Mouse (Mus musculus) CH12.LX (cell line): Measurements from ENCODE around the gene Tex29. TPM values are rescaled to one million over a fixed set of nuclear protein-coding genes. Genes with fewer than 3 reads are reported as not detected.

Source experiments
- DNase-seq: peaks from one replicate; pipeline ENCODE4 v3.0.0-alpha.2; 2013; ENCODE audit errors: extremely low read depth
- H3K27ac ChIP-seq: 2 replicates; pipeline ENCODE4 v1.5.1; 2012; ENCODE audit warnings: low read depth, mild to moderate bottlenecking, control low read depth, moderate library complexity; ENCODE audit not compliant: insufficient read depth
- H3K27me3 ChIP-seq: replicated peaks from 2 replicates; pipeline ENCODE3; 2012; ENCODE audit warnings: inconsistent platforms
- H3K36me3 ChIP-seq, 2 experiments: replicated peaks in 1 of 2; 2 replicates each; pipeline versions ENCODE3 to v1.6.1; 2012; ENCODE audit warnings: inconsistent platforms in 1 of 2, low read length in 1 of 2, mild to moderate bottlenecking in 1 of 2, mixed read lengths in 1 of 2, moderate library complexity in 1 of 2; ENCODE audit not compliant: control insufficient read depth in 1 of 2, insufficient read depth in 1 of 2
- H3K4me1 ChIP-seq, 2 experiments: 2 replicates each; pipeline ENCODE4 v1.6.1; 2012; ENCODE audit warnings: inconsistent platforms in 1 of 2, moderate library complexity in 1 of 2; ENCODE audit not compliant: insufficient read depth in 2 of 2, control insufficient read depth in 1 of 2
- H3K4me2 ChIP-seq: 2 replicates; pipeline ENCODE4 v1.6.1; 2012; ENCODE audit warnings: low read depth, mild to moderate bottlenecking, control low read depth; ENCODE audit not compliant: poor library complexity, insufficient read depth, severe bottlenecking
- H3K4me3 ChIP-seq, 3 experiments: fragments of 150-350 bp in 1 of 3; sonication (generic) in 1 of 3; replicated peaks in 1 of 3; 2 replicates each; pipeline versions ENCODE3 to v1.5.1; 2011 to 2012; ENCODE audit warnings: low read depth in 2 of 3, low read length in 2 of 3, mild to moderate bottlenecking in 2 of 3, moderate library complexity in 2 of 3, control low read depth in 1 of 3, improper control_type of control experiment in 1 of 3, inconsistent platforms in 1 of 3, mixed read lengths in 1 of 3; ENCODE audit not compliant: poor library complexity in 1 of 3
- H3K79me2 ChIP-seq: replicated peaks from 2 replicates; pipeline ENCODE4 v1.6.1; 2012; ENCODE audit warnings: mild to moderate bottlenecking, moderate library complexity; ENCODE audit not compliant: control insufficient read depth, poor library complexity, insufficient read depth, severe bottlenecking; ENCODE audit errors: extremely low read depth
- H3K9ac ChIP-seq: 2 replicates; pipeline ENCODE4 v1.6.1; 2012; ENCODE audit warnings: low read depth, mild to moderate bottlenecking, control low read depth, moderate library complexity; ENCODE audit not compliant: insufficient read depth
- H3K9me3 ChIP-seq: replicated peaks from 2 replicates; pipeline ENCODE3; 2012; ENCODE audit warnings: low read length, inconsistent platforms, mixed read lengths
- CHD2 ChIP-seq: IDR thresholded peaks from 2 replicates; pipeline ENCODE4 v1.6.1; 2011; ENCODE audit warnings: low read length, improper control_type of control experiment
- CTCF ChIP-seq, 2 experiments: IDR thresholded peaks in 1 of 2; conservative IDR thresholded peaks in 1 of 2; 2 replicates each; pipeline ENCODE4 v1.5.1; 2011 to 2012; ENCODE audit warnings: low read depth in 2 of 2, low read length in 2 of 2, improper control_type of control experiment in 1 of 2, inconsistent platforms in 1 of 2, mild to moderate bottlenecking in 1 of 2, moderate library complexity in 1 of 2
- EP300 ChIP-seq: IDR thresholded peaks from 2 replicates; pipeline ENCODE4 v1.6.1; 2011; ENCODE audit warnings: low read length, improper control_type of control experiment
- ETS1 ChIP-seq: conservative IDR thresholded peaks from 2 replicates; pipeline ENCODE4 v1.6.1; 2012; ENCODE audit warnings: low read depth, mild to moderate bottlenecking, inconsistent platforms, low read length, improper control_type of control experiment, moderate library complexity
- JUN ChIP-seq: IDR thresholded peaks from 2 replicates; pipeline ENCODE4 v1.6.1; 2011; ENCODE audit warnings: low read depth, mild to moderate bottlenecking, low read length, improper control_type of control experiment, moderate library complexity; ENCODE audit not compliant: insufficient read depth
- JUND ChIP-seq: conservative IDR thresholded peaks from 2 replicates; pipeline ENCODE4 v1.6.1; 2011; ENCODE audit warnings: low read depth, low read length, improper control_type of control experiment
- KAT2A ChIP-seq: IDR thresholded peaks from 2 replicates; pipeline ENCODE4 v1.6.1; 2012; ENCODE audit warnings: low read length, improper control_type of control experiment, inconsistent platforms; ENCODE audit not compliant: insufficient replicate concordance
- MAFK ChIP-seq: IDR thresholded peaks from 2 replicates; pipeline ENCODE4 v1.6.1; 2011; ENCODE audit warnings: low read length, improper control_type of control experiment; ENCODE audit not compliant: insufficient replicate concordance
- MAX ChIP-seq: IDR thresholded peaks from 2 replicates; pipeline ENCODE4 v1.6.1; 2011; ENCODE audit warnings: low read length, improper control_type of control experiment
- POLR2A ChIP-seq: IDR thresholded peaks from 2 replicates; pipeline ENCODE4 v1.6.1; 2011; ENCODE audit warnings: low read depth, mild to moderate bottlenecking, improper control_type of control experiment, low read length
- POLR2AphosphoS2 ChIP-seq: IDR thresholded peaks from 2 replicates; pipeline ENCODE4 v1.6.1; 2011; ENCODE audit warnings: low read depth, low read length, improper control_type of control experiment
- RCOR1 ChIP-seq: conservative IDR thresholded peaks from 2 replicates; pipeline ENCODE4 v1.6.1; 2012; ENCODE audit warnings: low read depth, mild to moderate bottlenecking, inconsistent platforms, low read length, improper control_type of control experiment
- SMC3 ChIP-seq: IDR thresholded peaks from 2 replicates; pipeline ENCODE4 v1.6.1; 2011; ENCODE audit warnings: low read depth, low read length, improper control_type of control experiment
- TBP ChIP-seq: conservative IDR thresholded peaks from 2 replicates; pipeline ENCODE4 v1.6.1; 2011; ENCODE audit warnings: low read depth, low read length, improper control_type of control experiment
- TCF12 ChIP-seq: IDR thresholded peaks from 2 replicates; pipeline ENCODE4 v1.6.1; 2014; ENCODE audit warnings: low read depth, mild to moderate bottlenecking, inconsistent platforms, low read length, improper control_type of control experiment
- UBTF ChIP-seq: IDR thresholded peaks from 2 replicates; pipeline ENCODE4 v1.6.1; 2012; ENCODE audit warnings: low read depth, mild to moderate bottlenecking, inconsistent platforms, low read length, improper control_type of control experiment, moderate library complexity
- ZC3H11A ChIP-seq: IDR thresholded peaks from 2 replicates; pipeline ENCODE4 v1.6.1; 2012; ENCODE audit warnings: low read depth, mild to moderate bottlenecking, inconsistent platforms, low read length, improper control_type of control experiment
- ZKSCAN1 ChIP-seq: IDR thresholded peaks from 2 replicates; pipeline ENCODE4 v1.6.1; 2012; ENCODE audit warnings: low read depth, inconsistent platforms, low read length, improper control_type of control experiment, borderline replicate concordance
- ZMIZ1 ChIP-seq: IDR thresholded peaks from 2 replicates; pipeline ENCODE4 v1.6.1; 2012; ENCODE audit warnings: low read depth, mild to moderate bottlenecking, inconsistent platforms, low read length, improper control_type of control experiment
- ZNF384 ChIP-seq: IDR thresholded peaks from 2 replicates; pipeline ENCODE4 v1.6.1; 2012; ENCODE audit warnings: low read depth, low read length, improper control_type of control experiment, inconsistent platforms
- dilution Hi-C: fragments of 300-500 bp; cut with MboI; formaldehyde crosslinking; loops from 2 replicates; pipeline ENCODE4 v1.14.3; 2020; ENCODE audit warnings: low sequenced_read_pairs; ENCODE audit not compliant: extremely low pct_unique_long_range_greater_than_20kb, extremely low pct_ligation_motif_present
- in situ Hi-C: fragments of 300-500 bp; cut with MboI; formaldehyde crosslinking; loops from 3 replicates; pipeline ENCODE4 v1.14.3; 2019; ENCODE audit warnings: low sequenced_read_pairs, low pct_ligation_motif_present, low pct_unique_long_range_greater_than_20kb, mixed read lengths
- polyA plus RNA-seq: library from polyadenylated mRNA; unstranded; fragments of >175 nt; gene quantifications from 2 replicates; pipeline ENCODE4 v1.2.1, GENCODE M21; 2012; ENCODE audit warnings: low read depth; ENCODE audit not compliant: insufficient read length
- total RNA-seq, 2 experiments: library from RNA; depleted of rRNA; stranded (reverse); fragments of 300-350 nt in 1 of 2; fragments of >200 nt in 1 of 2; gene quantifications; 2 replicates each; pipeline ENCODE4 v1.2.3; 2012 to 2014

Gene Tex29
- total RNA-seq (2012; rRNA removed) (not detected in 2 replicates), total RNA-seq (2014; rRNA removed) (not detected in 2 replicates), polyA plus RNA-seq (not detected in 2 replicates)

GRCm38 (mm10) chr8:11840174-11840573 is at the start of gene Tex29:
Gene Tex29, plus strand, starts transcription at chr8:11840474.
- H3K79me2 ChIP-seq = no peaks in the 10 kb centered on the region
- no peak within 1 kb of the TSS for H3K4me2 ChIP-seq
- TF ChIP-seq ZNF384 (no peak), ZMIZ1 (no peak), JUND (no peak), RCOR1 (no peak), TCF12 (no peak), UBTF (no peak), KAT2A (no peak), SMC3 (no peak), ZKSCAN1 (no peak), TBP (no peak), CHD2 (no peak), MAX (no peak), JUN (no peak), MAFK (no peak), POLR2A (no peak), POLR2AphosphoS2 (no peak), CTCF (conservative IDR thresholded peaks at IDR 0.05 in 1 of 2, IDR thresholded peaks at IDR 0.05 in 1 of 2; ENCODE audit: low read depth in 2 of 2, low read length in 2 of 2) (no peak)
- no peaks in the 10 kb centered on the region for H3K9me3 ChIP-seq
- peaks cover 14% of the 10 kb centered on the region for H3K27me3 ChIP-seq
- H3K36me3 ChIP-seq = peaks cover 0 to 9% of the 10 kb centered on the region in 2 experiments
- in situ Hi-C loops = no loop called here
- DNase-seq = no peak
- peaks cover 4 to 20% of the 10 kb centered on the region in 2 experiments; a peak in 2 of 4 replicates for H3K4me1 ChIP-seq
- H3K4me3 ChIP-seq = no peak within 1 kb of the TSS
- dilution Hi-C loops = no loop called here
- H3K27ac ChIP-seq = no peak within 1 kb of the TSS
- H3K9ac ChIP-seq = no peak within 1 kb of the TSS

GRCm38 (mm10) chr8:11794956-11795355 is 45.3 kb upstream of the Tex29 start:
- Histone ChIP-seq H3K4me2 (no peak overlapping the region), H3K9ac (no peak overlapping the region), H3K27me3 (no peaks in the 10 kb centered on the region), H3K27ac (no peak overlapping the region), H3K79me2 (no peaks in the 10 kb centered on the region; the same call in 1 of the 2 replicates), H3K36me3 (peaks cover 26 to 75% of the 10 kb centered on the region in 2 experiments), H3K4me3 (no peak overlapping the region), H3K9me3 (no peaks in the 10 kb centered on the region), H3K4me1 (peaks cover 7 to 32% of the 10 kb centered on the region in 2 experiments)
- in situ Hi-C loops (no loop called here), dilution Hi-C loops (no loop called here)
- TF ChIP-seq ETS1 (no peak), ZC3H11A (no peak), POLR2A (no peak), EP300 (no peak), UBTF (no peak), MAX (no peak)
- no peak for DNase-seq
